Mouse (Mus musculus) forebrain, embryonic 12.5 days (tissue): ENCODE measurements around the gene Fam229a. TPM values are rescaled to one million over a fixed set of nuclear protein-coding genes. Genes with fewer than 3 reads are reported as not detected.
"Not testable (repeated sequence)": the region's sequence is repeated elsewhere in the genome, so short reads cannot be mapped to it uniquely, and the experiment has no call there.

ENCODE experiments used
- ATAC-seq: fragments of 200-750 bp; cut with Nextera tagmentation; 2 replicates; pipeline ENCODE4 v1.8.0; 2017; ENCODE audit warnings: moderate TSS enrichment; ENCODE audit not compliant: low FRiP score
- H3K27ac ChIP-seq: fragments of 300-500 bp; sonication (generic); 2 replicates; pipeline ENCODE4 v1.5.1; 2016; ENCODE audit warnings: mild to moderate bottlenecking
- H3K27me3 ChIP-seq: fragments of 300-500 bp; sonication (generic); 2 replicates; pipeline ENCODE4 v1.6.1; 2016; ENCODE audit warnings: mild to moderate bottlenecking
- H3K36me3 ChIP-seq: fragments of 300-500 bp; sonication (generic); replicated peaks from 2 replicates; pipeline ENCODE4 v1.6.1; 2016; ENCODE audit warnings: mild to moderate bottlenecking
- H3K4me1 ChIP-seq: fragments of 300-500 bp; sonication (generic); 2 replicates; pipeline ENCODE4 v1.6.1; 2016
- H3K4me2 ChIP-seq: fragments of 300-500 bp; sonication (generic); 2 replicates; pipeline ENCODE4 v1.6.1; 2016; ENCODE audit warnings: mild to moderate bottlenecking, moderate library complexity
- H3K4me3 ChIP-seq: fragments of 300-500 bp; sonication (generic); replicated peaks from 2 replicates; pipeline ENCODE4 v1.5.1; 2016; ENCODE audit warnings: mild to moderate bottlenecking
- H3K9ac ChIP-seq: fragments of 300-500 bp; sonication (generic); 2 replicates; pipeline ENCODE4 v1.6.1; 2016; ENCODE audit warnings: mild to moderate bottlenecking
- H3K9me3 ChIP-seq: fragments of 300-500 bp; sonication (generic); 2 replicates; pipeline ENCODE4 v1.6.1; 2016
- WGBS: fragments of 180-500 bp; shearing (Covaris S2); methylation state at CpG from one replicate; pipeline ENCODE4 v1.1.7; 2016; 5-methylcytosine and 5-hydroxymethylcytosine counted together
- polyA plus RNA-seq: library from polyadenylated mRNA; unstranded; fragments of >200 nt; fragmentation: Nextera tagmentation; extraction: Ambion mirVana; gene quantifications from 2 replicates; pipeline ENCODE4 v1.2.1, GENCODE M21; 2016

Fam229a gene
- polyA plus RNA-seq, 1 experiment from 2014 or later: not detected

DNA sequence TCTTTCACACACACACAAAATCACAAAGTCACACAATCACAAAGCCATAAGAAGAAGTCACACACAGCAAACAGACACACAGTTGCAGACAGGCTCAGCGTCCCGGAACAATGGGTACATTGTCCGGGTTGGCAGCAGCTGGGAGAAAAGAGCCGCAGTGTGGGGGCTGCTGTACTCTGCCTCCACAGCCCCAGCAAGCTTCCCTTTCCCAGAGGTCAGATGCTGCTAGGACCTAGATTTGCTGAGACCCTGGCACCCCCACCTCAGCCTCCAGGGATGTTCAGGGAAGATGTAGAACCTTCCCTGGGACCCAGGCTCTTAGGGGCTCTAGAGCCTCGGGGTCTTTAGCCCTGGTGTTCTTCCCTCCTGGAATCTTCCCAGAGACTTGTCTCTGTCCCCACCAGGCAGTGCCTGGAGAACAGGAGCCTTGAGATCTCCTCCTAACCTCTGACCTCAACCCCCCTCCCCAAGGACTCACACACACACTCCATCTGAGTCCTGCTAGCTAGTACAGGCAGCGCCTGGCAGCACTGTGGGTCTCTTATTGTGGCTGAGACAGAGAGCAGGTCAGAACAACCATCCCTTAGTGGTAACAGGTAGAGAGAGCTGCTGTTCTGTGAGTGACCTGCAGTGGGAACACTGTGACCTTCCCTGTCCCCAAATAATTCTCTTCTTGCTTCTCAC, 20.6 kb downstream of the Fam229a start:
- peak overlapping the region; percentile 59 for H3K27ac ChIP-seq
- H3K4me3 ChIP-seq: no peak overlapping the region; the same call in 1 of the 2 replicates
- peak overlapping the region; percentile 19; the same call in 1 of the 2 replicates for H3K4me2 ChIP-seq
- no peak for ATAC-seq
- H3K36me3 ChIP-seq: peaks cover 14% of the 10 kb centered on the region
- H3K9ac ChIP-seq: peak overlapping the region; percentile 25; the same call in 1 of the 2 replicates
- peaks cover 50% of the 10 kb centered on the region for H3K4me1 ChIP-seq
- no peaks in the 10 kb centered on the region for H3K27me3 ChIP-seq
- no peaks in the 10 kb centered on the region for H3K9me3 ChIP-seq
- WGBS: 9% methylated on average over 6 of the region's 6 CpGs

DNA sequence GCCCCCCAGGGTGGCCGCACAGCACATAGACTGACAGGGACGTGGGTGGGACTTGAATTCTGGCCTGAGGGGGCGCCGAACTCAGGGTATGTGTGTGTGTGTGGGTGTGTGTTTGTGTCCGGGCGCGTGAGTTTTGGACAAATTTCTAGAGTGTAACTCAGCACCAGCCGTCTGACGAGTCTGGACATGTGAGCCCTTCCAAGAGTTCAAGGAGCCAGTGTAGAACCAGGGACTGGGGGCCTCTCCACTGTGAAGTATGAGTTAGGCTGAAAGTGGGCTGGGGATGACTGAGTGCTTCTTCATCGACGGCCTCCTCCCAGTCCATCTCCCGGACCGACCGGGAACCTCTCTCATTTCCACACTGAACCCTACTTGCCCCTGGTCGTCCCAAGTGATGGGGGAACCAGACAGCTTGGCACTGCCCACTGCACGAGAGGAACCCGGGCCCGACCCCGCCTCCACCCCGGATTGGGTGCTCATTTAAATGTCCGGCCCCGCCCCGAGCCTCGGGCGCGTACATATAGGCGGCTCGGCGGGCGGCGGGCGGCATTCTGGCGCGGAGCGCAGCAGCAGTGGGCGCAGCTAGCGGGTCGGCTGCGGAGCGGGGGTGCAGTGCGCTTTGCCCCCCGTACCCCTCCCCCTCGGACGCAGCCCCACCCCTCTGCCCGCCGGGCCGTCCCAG, 22.2 kb downstream of the Fam229a start, which contains the start of gene Marcksl1:
TSS of gene Marcksl1 (plus strand) at position 496 of the 682 bp plus-strand sequence.
- Histone ChIP-seq H3K9ac (peak within 1 kb of the TSS; percentile 100), H3K36me3 (peaks cover 30% of the 10 kb centered on the region), H3K27ac (peak within 1 kb of the TSS; percentile 99), H3K4me2 (peak within 1 kb of the TSS; percentile 84), H3K4me1 (peaks cover 56% of the 10 kb centered on the region), H3K27me3 (no peaks in the 10 kb centered on the region), H3K4me3 (peak within 1 kb of the TSS; percentile 100), H3K9me3 (no peaks in the 10 kb centered on the region)
- ATAC-seq: peak; percentile 91
- WGBS: 5% methylated on average over 45 of the region's 47 CpGs

DNA sequence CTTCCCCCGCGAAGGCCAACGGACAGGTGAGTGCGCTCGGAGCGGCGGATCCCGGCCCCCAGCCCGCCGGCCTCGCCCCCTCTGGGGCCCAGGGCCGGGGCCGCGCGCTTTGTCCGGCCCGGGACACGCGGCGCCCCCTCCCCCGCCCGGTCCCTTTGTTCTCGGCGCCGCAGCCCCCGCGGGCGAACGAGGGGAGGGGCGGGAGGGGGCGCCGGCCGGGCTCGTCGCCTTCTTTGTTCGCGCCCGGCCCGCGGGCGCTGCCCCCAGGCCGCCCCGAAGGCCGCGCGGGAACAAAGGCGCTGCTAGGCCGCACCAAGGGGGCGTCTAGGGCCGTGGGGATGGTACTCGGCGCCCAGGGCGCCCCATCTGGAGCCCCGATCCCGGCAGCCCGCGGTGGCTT, 22.9 kb downstream of the Fam229a start:
- Histone ChIP-seq H3K9me3 (no peaks in the 10 kb centered on the region), H3K27me3 (no peaks in the 10 kb centered on the region), H3K27ac (peak overlapping the region; percentile 99), H3K9ac (peak overlapping the region; percentile 100), H3K36me3 (peaks cover 37% of the 10 kb centered on the region), H3K4me1 (peaks cover 52% of the 10 kb centered on the region), H3K4me3 (peak overlapping the region; percentile 100), H3K4me2 (peak overlapping the region; percentile 84)
- ATAC-seq: peak; percentile 40
- WGBS: 0% methylated on average over 33 of the region's 57 CpGs

DNA sequence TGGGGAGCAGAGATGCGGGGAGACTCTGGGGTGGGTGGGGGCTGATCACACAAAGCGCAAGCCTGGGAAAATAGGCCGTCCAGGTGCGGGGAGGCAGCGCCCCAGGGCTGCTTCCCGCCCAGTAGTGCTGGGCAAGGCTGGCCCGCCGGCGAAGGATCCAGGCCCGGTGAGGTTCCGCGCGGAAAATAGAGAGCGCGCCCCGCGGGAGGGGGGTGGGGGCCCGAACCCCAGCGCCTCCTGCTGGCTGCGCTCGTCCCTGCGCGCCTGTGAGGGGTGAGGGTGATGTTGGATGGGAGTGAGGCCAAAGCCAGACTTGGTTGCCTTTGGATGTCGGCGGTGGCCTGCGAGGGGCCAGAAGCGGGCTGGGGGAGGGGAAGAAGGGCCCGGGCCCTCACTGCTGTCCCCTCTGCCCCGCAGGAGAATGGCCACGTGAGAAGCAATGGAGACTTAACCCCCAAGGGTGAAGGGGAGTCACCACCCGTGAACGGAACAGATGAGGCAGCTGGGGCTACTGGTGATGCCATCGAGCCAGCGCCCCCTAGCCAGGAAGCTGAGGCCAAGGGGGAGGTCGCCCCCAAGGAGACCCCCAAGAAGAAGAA, 23.4 kb downstream of the Fam229a start:
- H3K9ac ChIP-seq: peak overlapping the region; percentile 100
- no peaks in the 10 kb centered on the region for H3K27me3 ChIP-seq
- peak overlapping the region; percentile 84 for H3K4me2 ChIP-seq
- peak overlapping the region; percentile 100 for H3K4me3 ChIP-seq
- H3K4me1 ChIP-seq: peaks cover 48% of the 10 kb centered on the region
- H3K27ac ChIP-seq: peak overlapping the region; percentile 99
- no peaks in the 10 kb centered on the region for H3K9me3 ChIP-seq
- under 1% methylated on average over 29 of the region's 35 CpGs for WGBS
- ATAC-seq: peak; percentile 45
- H3K36me3 ChIP-seq: peaks cover 37% of the 10 kb centered on the region

DNA sequence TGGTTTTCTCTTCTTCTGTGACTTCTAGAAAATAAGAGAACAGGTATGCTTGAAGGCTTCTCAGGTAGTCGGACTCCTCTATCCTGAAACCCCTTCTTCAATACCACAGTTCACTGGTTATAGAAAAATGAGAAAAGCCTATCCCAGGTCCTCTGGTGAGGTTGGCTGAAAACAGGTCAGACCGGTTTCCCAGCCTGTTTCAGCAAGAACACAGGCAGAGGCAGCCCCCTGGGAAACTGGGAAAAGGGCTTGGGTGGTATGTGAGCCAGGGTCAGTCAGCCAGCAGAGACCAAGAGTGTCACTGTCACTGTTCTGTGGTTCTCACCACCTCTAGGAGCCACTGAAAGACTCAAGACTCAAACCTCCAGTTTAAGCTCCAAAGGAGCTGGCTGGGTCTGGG, 25.9 kb downstream of the Fam229a start:
- Histone ChIP-seq H3K9me3 (no peaks in the 10 kb centered on the region), H3K27ac (peak overlapping the region; percentile 70; the same call in 1 of the 2 replicates), H3K4me3 (no peak overlapping the region), H3K9ac (peak overlapping the region; percentile 21; the same call in 1 of the 2 replicates), H3K27me3 (no peaks in the 10 kb centered on the region), H3K4me1 (peaks cover 29% of the 10 kb centered on the region), H3K4me2 (no peak overlapping the region), H3K36me3 (peaks cover 62% of the 10 kb centered on the region)
- ATAC-seq: no peak
- WGBS: 49% methylated on average over 2 of the region's 2 CpGs

DNA sequence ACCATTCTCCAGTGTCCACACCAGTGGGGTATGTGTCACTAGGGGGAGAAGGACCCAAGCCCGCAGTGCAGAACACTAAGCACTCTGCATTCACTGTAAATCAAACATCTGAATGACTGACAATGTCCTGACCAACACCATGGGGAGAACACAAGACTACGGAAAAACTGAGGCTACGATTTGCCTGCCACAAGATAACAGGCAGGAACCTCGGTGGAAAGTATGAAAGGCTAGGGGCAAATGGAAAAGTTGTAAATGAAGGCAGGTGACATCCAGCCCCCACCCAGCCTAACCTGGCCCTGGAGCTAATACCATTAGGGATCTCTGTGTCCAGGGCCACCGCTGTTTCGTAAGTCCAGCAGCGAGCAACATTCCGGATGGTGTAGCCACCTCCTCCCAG, 27.5 kb downstream of the Fam229a start:
- no peak overlapping the region for H3K27ac ChIP-seq
- no peaks in the 10 kb centered on the region for H3K27me3 ChIP-seq
- no peaks in the 10 kb centered on the region for H3K9me3 ChIP-seq
- H3K9ac ChIP-seq: no peak overlapping the region
- H3K4me1 ChIP-seq: peaks cover 19% of the 10 kb centered on the region
- peaks cover 78% of the 10 kb centered on the region for H3K36me3 ChIP-seq
- no peak overlapping the region for H3K4me3 ChIP-seq
- H3K4me2 ChIP-seq: no peak overlapping the region
- 94% methylated on average over 8 of the region's 8 CpGs for WGBS
- no peak for ATAC-seq

DNA sequence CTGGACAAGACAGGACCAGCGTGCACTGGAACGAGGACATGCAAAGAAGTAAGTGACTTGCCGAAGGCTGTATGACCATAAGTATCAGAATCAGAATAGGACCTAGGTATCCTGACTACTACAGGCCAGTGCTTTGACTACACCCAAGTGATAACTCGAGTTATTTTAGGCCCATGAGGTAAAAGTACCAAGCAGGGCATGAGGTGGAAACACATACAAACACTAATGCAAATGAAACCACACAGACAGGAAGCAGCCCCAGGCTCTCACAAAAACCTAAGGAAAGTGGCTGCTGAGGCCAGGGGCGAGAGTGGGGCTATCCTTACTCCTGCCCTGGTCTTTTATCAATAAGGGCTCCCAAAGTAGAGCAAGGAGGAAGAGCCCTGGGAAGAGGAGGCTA, 34.3 kb downstream of the Fam229a start:
- peaks cover 90% of the 10 kb centered on the region for H3K36me3 ChIP-seq

DNA sequence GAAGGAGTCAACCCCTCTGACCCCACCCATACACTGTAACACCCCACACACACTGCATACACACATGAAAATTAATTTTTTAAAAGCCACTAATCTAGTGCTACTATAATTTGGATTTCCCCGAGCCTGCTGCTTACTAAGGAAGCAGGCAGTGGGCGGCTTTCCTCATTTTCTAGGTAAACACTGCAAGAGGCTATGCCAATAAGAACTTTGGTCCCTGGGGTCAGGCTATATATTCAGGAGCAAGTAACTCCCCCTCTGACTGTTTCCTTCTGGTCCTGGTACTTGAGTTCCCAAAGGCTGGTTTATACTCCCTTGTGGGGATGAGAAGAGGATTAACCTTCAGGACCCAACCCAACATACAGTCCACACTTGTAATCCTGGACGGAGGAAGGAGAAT, 34.9 kb downstream of the Fam229a start:
- Histone ChIP-seq H3K27me3 (no peaks in the 10 kb centered on the region), H3K9ac (no peak overlapping the region), H3K4me2 (no peak overlapping the region), H3K36me3 (peaks cover 90% of the 10 kb centered on the region), H3K4me1 (no peaks in the 10 kb centered on the region), H3K9me3 (no peaks in the 10 kb centered on the region), H3K27ac (no peak overlapping the region), H3K4me3 (no peak overlapping the region)
- WGBS: 93% methylated on average over 3 of the region's 3 CpGs
- ATAC-seq: no peak

More for the DNA sequence above, 34.3 kb downstream of the Fam229a start:
- Histone ChIP-seq H3K4me3 (no peak overlapping the region), H3K9me3 (no peaks in the 10 kb centered on the region), H3K4me1 (no peaks in the 10 kb centered on the region), H3K9ac (no peak overlapping the region), H3K4me2 (no peak overlapping the region), H3K27ac (no peak overlapping the region), H3K27me3 (no peaks in the 10 kb centered on the region)
- ATAC-seq: no peak
- WGBS: 94% methylated on average over 5 of the region's 5 CpGs

DNA sequence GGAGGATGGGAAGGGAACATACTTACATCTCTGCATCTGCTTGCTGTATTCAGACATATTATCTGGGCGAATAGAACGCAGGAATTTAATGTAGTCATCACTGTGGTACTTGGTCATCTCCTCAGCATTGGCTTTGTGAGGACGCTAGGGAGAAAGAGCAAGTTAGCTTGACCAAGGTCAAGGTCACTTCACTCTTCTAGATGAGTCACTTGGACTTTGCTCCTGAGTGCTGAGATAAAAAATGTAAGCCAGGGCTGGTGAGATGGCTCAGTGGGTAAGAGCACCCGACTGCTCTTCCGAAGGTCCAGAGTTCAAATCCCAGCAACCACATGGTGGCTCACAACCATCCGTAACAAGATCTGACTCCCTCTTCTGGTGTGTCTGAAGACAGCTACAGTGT, 37.9 kb downstream of the Fam229a start:
- H3K4me3 ChIP-seq, H3K9me3 ChIP-seq, H3K9ac ChIP-seq, H3K27me3 ChIP-seq, H3K4me1 ChIP-seq, H3K27ac ChIP-seq, ATAC-seq, H3K4me2 ChIP-seq: not testable (repeated sequence)
- peaks cover 86% of the 10 kb centered on the region for H3K36me3 ChIP-seq
- 92% methylated on average over 6 of the region's 6 CpGs for WGBS

DNA sequence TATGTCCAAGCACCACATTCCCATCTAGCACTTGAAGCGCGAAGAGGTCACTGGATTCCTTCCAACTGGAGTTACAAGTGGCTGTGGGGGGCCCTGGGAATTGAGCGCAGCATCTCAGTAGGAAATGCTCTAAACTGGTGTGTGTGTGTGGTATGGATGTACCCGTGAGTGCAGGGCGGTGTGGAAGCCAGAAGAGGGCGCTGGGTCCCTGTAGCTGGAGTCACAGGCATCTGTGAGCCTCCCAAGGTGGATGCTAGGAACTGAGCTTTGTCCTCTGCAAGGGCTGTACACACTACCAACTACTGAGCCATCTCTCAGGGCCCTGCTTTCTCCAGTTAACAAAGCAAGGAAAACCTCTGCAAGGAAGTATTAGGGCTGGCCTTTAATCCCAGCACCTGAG, 49.0 kb downstream of the Fam229a start:
- Histone ChIP-seq H3K4me3 (no peak overlapping the region), H3K4me2 (no peak overlapping the region), H3K27me3 (no peaks in the 10 kb centered on the region), H3K27ac (no peak overlapping the region), H3K9ac (no peak overlapping the region), H3K4me1 (peaks cover 22% of the 10 kb centered on the region), H3K36me3 (peaks cover 41% of the 10 kb centered on the region), H3K9me3 (no peaks in the 10 kb centered on the region)
- 91% methylated on average over 6 of the region's 6 CpGs for WGBS
- ATAC-seq: no peak
